Mouse (Mus musculus) cerebellum, postnatal 36 days (tissue): Measurements from ENCODE around the gene Mmp28.

Experiments
- DNase-seq, 2 experiments: peaks; one replicate each; pipeline ENCODE4 v3.0.0; 2021 to 2022; ENCODE audit warnings: mixed read lengths in 2 of 2

Mmp28 gene

DNA sequence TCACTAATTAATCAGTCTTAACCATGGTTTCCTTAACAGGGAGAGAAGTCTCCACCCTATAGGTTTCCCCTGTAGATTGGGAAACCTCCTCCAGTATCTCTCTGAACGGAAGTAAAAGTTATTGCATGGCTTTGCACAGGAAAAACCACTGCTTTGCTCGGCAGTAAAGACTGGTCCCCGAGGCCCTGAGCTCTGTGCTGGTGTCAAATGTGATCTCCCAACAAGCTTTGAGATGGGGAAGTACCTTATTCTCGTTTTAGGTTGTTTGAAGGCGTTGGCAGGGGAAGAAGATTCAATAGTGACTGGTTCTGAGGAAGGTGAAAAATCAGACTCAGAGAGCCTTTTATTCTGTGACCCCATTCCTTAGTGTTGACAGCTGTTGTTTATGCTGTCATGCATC is 64.1 kb downstream of the Mmp28 start:
- no peak for DNase-seq

DNA sequence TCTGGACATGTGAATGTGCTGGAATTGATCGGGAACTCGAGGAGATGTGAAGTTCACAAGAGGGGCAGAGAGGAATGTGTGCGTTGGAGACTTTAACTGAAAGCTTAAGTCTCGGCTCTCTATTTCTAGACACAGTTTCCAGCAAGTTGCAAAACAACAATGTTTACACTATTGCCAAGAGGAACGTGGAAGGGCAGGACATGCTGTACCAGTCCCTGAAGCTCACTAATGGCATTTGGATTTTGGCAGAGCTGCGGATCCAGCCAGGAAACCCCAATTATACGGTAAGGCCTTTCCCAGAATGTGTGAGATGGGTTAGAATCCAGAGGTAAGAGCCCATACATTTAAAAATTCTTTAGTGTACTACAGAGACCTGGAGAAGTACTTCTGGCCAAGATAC is 65.2 kb downstream of the Mmp28 start:
- DNase-seq = no peak

DNA sequence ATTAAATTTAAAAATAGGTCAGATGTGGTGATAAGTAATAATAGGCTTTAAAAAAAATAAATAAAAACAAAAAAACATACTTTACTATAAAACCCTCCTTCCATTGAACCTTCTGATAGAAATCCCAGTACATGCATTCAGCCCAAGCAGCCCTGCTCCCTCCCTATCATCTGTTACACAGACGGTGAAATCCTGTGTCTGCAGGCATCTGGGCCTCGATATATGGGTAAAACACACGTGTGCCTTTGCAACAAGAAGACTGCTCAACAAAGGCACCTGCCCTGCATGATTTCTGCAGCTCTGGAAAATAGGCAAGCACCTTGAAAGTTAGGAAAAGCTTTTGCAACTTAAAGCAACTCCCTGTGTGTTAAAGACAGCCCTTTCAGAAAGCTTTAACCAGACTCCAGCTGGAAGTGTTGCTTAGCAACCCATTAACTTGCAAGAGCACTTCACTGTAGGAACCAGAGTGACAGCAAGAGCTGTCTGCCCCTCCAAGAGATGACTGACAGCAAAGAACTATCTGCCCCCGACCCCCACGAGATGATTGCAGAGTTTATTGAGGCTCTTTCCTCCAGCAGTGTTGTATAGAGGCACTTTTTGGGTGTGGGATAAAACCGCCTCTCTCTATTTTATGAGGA is 68.0 kb downstream of the Mmp28 start:
- DNase-seq = no peak

DNA sequence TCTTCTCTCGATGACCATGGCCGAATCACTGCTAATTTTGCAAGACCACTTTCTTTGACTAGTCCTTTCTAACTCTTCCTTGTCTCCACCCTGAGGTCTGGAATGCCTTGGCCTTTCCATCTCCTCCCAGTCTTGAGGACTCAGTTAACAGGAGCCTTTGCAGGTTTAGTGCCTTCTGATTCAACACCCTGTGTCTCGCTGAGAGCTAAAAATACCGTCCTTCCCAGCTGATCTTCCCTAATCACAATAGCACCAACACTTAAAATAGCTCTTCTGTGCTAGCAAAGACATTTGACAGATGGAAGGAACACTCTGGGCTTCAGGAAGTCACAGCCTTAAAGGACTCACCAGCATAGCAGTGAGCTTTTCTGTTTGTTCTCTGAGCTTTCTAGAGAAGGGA is 69.8 kb downstream of the Mmp28 start:
- peak in 1 of 2 experiments; percentile 53 for DNase-seq
